Mouse (Mus musculus) bone marrow, adult 2 months (tissue): ENCODE data around the gene Gosr1. TPM values are rescaled to one million over a fixed set of nuclear protein-coding genes. Genes with fewer than 3 reads are reported as not detected.

Experiments
- H3K27ac ChIP-seq: fragments of 200-500 bp; 2 replicates; pipeline ENCODE4 v1.5.1; 2012; ENCODE audit warnings: low read depth, mild to moderate bottlenecking, control low read depth, inconsistent platforms, low read length; ENCODE audit not compliant: control insufficient read depth, poor library complexity, insufficient read depth
- H3K4me1 ChIP-seq: fragments of 200-500 bp; 2 replicates; pipeline ENCODE4 v1.6.1; 2011; ENCODE audit warnings: low read length; ENCODE audit not compliant: control insufficient read depth, insufficient read depth
- H3K4me3 ChIP-seq: fragments of 200-500 bp; replicated peaks from 2 replicates; pipeline ENCODE3; 2011; ENCODE audit warnings: mild to moderate bottlenecking, low read depth, low read length, control low read depth; ENCODE audit not compliant: control insufficient read depth
- CTCF ChIP-seq: fragments of 200-500 bp; IDR thresholded peaks from 2 replicates; pipeline ENCODE4 v1.5.1; 2011; ENCODE audit warnings: low read length, control low read depth; ENCODE audit not compliant: control insufficient read depth, insufficient read depth
- POLR2A ChIP-seq: fragments of 200-500 bp; IDR thresholded peaks from 2 replicates; pipeline ENCODE4 v1.6.1; 2011; ENCODE audit warnings: low read depth, mild to moderate bottlenecking, control low read depth, low read length, borderline replicate concordance; ENCODE audit not compliant: control insufficient read depth
- WGBS: fragments of 180-500 bp; shearing (Covaris S2); methylation state at CpG from one replicate; pipeline ENCODE4 v1.1.7; 2018; 5-methylcytosine and 5-hydroxymethylcytosine counted together
- polyA plus RNA-seq: library from polyadenylated mRNA; stranded (reverse); fragments of >200 nt; gene quantifications from 2 replicates; pipeline ENCODE4 v1.2.4, GENCODE M21; 2011; ENCODE audit warnings: low replicate concordance; ENCODE audit not compliant: missing spikeins, insufficient read depth, insufficient read length

Gosr1 gene
- polyA plus RNA-seq, 1 experiment = 12.6 TPM

DNA sequence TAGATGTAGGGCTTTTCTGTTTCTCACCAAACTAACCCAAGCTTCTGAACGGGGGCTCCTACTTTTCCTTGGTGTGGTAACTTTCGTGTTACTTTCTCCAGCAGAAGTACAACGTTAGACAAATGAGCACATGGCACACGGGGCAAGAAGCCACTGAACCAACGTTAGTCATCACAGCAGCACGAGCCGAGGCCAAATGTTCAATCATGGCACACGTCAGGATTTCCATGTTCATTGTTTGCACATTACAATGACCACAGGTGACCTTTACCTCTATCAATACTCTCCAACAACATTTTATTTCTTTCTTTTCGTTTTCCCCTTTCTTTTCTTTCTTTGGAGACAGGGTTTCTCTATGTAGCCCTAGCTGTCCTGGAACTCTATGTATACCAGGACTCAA, 14.6 kb downstream of the Gosr1 start:
- no peaks in the 10 kb centered on the region for H3K4me1 ChIP-seq
- no peak overlapping the region for H3K27ac ChIP-seq
- 76% methylated on average over 9 of the region's 9 CpGs for WGBS
- TF ChIP-seq CTCF (no peak), POLR2A (no peak)
- H3K4me3 ChIP-seq = no peak overlapping the region

DNA sequence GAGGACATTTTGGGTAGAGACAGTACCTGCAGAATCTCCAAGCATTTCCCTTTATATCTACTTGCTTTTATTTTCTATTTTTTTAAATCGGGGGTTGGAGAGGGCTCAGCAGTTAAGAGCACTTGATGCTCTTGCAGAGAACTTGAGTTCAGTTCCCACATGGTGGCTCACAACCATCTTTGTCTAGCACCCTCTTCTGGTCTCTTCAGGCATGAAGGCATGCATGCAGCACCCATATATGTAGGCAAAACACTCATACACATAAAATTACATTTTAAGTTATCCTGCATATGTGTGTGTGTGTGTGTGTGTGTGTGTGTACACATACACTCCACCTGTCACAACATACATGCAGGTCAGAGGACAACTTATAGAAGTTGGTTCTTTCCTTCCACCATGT, 17.5 kb downstream of the Gosr1 start:
- 79% methylated on average over 1 of the region's 1 CpGs for WGBS
- no peak for TF ChIP-seq CTCF
- no peak for TF ChIP-seq POLR2A

DNA sequence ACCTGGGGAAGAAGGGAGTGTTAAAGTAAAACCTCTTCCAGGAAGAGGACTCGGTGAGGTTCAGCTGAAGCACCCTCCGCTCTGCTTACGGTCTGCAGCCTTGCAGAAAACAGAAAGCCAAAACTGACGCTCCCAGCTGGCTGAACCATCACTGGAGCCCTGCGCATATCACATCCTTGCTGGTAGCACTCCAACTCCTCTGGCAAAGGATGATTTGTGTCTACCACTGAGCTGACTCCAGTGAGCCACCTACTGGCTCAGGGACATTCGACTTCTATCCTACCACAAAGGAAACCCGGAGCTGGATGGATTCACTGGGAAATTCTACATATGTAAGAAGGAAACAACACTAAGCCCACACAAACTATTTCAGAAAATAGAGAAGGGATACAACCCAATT, 18.8 kb downstream of the Gosr1 start:
- Histone ChIP-seq H3K4me3 (no peak overlapping the region), H3K4me1 (no peaks in the 10 kb centered on the region), H3K27ac (no peak overlapping the region)
- 84% methylated on average over 7 of the region's 7 CpGs for WGBS
- TF ChIP-seq CTCF (no peak), POLR2A (no peak)

More for the DNA sequence above, 17.5 kb downstream of the Gosr1 start:
- Histone ChIP-seq H3K4me1 (no peaks in the 10 kb centered on the region), H3K4me3 (no peak overlapping the region), H3K27ac (no peak overlapping the region)

DNA sequence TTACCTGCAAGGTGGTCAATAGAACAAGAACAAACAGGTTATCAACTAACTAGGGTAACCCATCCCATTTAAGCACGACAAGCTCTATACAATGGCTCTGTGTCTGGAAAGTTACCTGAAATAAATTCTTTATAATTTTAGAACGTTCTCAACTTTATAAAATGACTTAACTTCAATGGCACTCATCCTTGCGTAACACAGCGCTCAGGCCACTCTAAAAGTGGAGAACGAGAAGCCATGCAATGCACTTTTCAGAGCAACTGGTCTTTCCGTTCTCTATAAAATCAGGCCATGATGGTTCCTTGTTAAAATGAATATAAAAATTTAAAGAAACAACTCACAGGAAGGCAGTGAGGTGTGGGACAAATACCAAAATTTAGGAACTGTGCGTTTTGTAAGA, 20.9 kb downstream of the Gosr1 start:
- Histone ChIP-seq H3K27ac (no peak overlapping the region), H3K4me1 (no peaks in the 10 kb centered on the region), H3K4me3 (no peak overlapping the region)
- TF ChIP-seq POLR2A (no peak), CTCF (no peak)
- 88% methylated on average over 7 of the region's 7 CpGs for WGBS

DNA sequence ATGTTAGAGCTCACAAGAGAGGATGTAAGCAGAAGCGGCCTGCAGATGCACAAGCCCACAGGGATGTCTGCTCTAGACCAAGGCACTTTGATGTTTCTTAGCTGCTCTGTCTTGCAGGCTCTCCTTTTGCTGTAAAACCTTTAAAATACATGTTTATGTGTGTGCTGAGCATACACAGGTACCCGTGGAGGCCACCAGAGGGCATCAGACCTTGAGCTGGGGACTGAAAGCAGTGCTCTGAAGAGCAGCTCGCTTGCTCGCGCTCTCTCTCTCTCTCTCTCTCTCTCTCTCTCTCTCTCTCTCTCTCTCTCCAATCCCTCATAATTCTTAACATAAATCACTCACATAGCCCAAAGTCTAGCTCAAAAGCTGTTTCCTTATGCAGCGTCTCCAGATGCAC, 24.3 kb downstream of the Gosr1 start:
- peaks cover 1% of the 10 kb centered on the region; the same call in 1 of the 2 replicates for H3K4me1 ChIP-seq
- H3K27ac ChIP-seq = no peak overlapping the region
- peak; percentile 57; the same call in 1 of the 2 replicates for TF ChIP-seq CTCF
- no peak for TF ChIP-seq POLR2A
- WGBS = 81% methylated on average over 6 of the region's 6 CpGs
- H3K4me3 ChIP-seq = no peak overlapping the region

DNA sequence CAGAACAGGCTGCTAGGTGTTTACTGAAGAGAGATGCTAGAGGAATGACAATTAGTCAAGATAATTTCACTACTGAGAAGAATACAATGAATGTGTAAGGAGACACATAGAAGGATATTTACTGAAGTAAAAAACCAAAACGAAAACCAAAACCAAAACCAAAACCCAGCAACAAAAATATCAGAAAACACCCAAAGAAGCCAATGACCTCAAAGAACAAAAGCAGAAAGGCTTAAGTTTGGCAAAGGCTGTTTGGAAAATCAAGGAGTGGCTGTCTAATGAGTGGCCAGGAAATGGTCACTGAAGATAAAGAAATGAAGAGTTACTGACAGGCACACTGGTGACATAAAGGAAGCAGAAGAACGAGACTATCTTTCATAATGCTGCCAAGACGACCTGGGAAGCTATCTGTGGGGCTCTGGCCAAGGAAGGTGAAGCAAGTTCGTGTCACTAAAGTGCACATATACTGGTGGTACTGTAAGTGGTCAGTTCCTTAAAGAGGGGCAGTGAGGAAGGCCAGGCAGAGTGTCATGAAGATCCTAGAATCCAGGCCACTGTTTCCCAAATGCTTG, 27.5 kb downstream of the Gosr1 start:
- H3K4me1 ChIP-seq = peaks cover 1% of the 10 kb centered on the region; the same call in 1 of the 2 replicates
- WGBS = 11% methylated on average over 4 of the region's 4 CpGs
- H3K27ac ChIP-seq = no peak overlapping the region
- no peak overlapping the region for H3K4me3 ChIP-seq
- TF ChIP-seq POLR2A = no peak

DNA sequence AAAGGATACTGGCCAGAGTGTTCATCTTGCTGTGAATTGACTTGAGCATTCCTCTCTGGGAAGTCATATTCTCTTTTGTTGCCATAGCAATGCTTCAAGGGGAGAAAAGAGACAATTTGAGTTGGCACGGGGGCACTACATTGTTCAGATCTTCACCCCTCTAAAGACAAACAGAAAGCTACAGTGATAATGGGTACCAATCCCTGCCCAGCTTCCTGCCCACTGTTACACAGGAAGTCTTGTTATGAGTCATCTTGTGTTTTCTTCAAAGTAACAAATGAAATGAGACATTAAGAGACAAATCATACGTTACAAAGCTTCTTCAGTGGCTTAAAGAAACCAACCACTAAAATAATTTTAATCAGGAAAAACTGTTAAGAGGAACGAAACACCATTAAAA, 28.8 kb downstream of the Gosr1 start:
- Histone ChIP-seq H3K4me1 (peaks cover 1% of the 10 kb centered on the region; the same call in 1 of the 2 replicates), H3K4me3 (no peak overlapping the region), H3K27ac (no peak overlapping the region; the same call in 1 of the 2 replicates)
- 10% methylated on average over 3 of the region's 3 CpGs for WGBS
- no peak for TF ChIP-seq POLR2A
- TF ChIP-seq CTCF = no peak

DNA sequence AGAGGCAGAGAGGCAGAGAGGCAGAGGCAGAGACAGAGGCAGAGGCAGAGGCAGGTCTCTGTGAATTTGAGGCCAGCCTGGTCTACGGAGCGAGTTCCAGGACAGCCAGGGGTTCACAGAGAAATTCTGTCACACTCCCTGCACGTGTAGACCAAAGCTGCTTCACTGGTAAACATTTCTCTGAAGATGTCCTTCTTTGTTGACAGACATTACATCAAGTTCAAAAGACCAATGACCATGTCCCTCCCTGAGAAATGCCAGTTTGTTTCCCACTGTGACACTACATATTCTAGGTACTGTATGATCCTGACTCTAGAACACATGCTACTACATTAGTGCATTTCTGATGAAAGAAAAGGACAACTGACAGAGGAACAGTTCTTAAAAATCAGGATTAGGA, 32.7 kb downstream of the Gosr1 start:
- no peak for TF ChIP-seq POLR2A
- TF ChIP-seq CTCF = no peak
- WGBS = 74% methylated on average over 3 of the region's 3 CpGs
- no peak overlapping the region for H3K27ac ChIP-seq
- H3K4me1 ChIP-seq = no peaks in the 10 kb centered on the region; the same call in 1 of the 2 replicates
- no peak overlapping the region for H3K4me3 ChIP-seq

DNA sequence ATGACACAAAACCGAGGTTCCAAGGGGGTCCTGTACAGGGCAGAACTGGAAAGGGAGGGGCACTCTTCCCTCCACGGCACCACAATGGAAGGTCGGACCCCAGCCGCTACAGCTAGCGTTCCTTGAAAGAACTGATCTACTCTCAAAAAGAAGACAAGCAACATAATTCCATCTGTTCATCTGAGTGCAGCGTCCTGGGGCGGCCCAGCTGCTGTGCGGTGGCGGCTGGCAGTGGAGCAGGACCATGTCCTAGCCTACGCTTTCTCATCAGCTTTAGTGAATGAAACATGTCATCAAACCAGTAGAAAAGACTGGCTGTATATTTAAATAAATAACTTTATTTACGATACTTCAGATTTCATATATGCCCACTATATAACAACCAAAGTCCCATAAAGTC, 35.3 kb downstream of the Gosr1 start:
- no peaks in the 10 kb centered on the region for H3K4me1 ChIP-seq
- H3K27ac ChIP-seq = no peak overlapping the region
- H3K4me3 ChIP-seq = no peak overlapping the region
- no peak for TF ChIP-seq POLR2A
- no peak for TF ChIP-seq CTCF
- WGBS = 89% methylated on average over 11 of the region's 11 CpGs
